Mouse (Mus musculus) cerebellum, adult 9-10 months (tissue): ENCODE results near the gene Nedd9.
"Not testable (repeated sequence)": the region's sequence is repeated elsewhere in the genome, so short reads cannot be mapped to it uniquely, and the experiment has no call there.

ENCODE experiments used
- DNase-seq: peaks from one replicate; pipeline ENCODE4 v3.0.0; 2022

Nedd9 gene

DNA sequence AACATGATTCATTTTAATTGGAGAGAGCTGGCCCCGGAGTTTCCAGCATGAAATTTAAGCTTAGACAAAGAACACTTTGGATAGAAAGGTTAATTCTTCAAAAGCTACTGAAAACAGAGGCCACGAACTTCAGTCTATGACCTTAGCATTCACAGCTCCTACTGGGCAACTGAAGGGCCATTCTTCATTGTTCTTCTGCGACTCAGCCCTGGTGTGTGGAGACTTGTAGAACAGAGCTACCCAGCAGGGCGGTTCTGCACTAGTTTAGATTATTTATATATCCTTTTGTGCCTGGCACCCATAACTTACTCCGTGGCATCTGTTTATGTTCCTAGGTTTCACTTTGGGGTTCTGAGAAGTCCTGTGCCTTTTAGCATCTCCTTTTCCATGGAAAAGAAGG lies 193.6 kb downstream of the Nedd9 start:
- DNase-seq, result no peak

- no peak for DNase-seq
Observed at GRCm38 (mm10) chr13:41291466-41291974, 195.6 kb downstream of the Nedd9 start.

DNA sequence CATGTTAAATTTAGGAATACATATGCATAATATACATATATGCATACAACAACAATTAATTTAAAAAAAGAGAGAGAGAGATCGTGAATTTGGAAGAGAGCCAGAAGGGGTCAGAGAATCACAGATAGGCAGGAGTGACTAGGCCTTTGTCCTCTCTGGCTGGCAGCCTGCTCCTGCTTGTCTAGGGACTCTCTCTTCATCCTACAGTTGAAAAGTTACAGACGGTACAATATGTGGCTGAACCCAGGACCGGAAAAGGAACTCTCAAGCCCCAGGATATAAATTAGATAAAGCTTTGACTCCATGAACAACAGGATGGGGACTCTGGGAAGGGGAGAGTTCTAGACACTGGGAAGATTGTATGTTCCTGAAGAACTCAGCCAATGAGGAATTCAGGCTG lies 200.9 kb downstream of the Nedd9 start:
- no peak for DNase-seq

DNA sequence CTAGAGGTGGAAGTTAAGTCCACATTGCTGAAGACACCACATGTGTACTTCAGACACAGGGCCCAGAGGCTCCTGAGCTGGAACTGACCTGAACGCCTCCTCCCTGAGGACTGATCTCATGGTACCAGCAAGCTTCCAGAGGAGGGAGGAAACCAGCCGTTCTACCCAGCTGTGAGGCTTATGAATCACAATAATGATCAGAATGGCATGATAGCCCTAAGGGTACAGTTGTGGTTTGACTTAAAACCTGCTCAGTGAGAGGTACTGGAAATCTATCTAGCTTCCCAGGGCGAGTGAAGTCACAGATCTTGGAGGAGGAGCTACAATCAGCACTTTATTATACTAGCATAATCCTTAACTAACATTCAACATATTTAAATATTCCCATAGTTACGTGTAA lies 201.7 kb downstream of the Nedd9 start:
- DNase-seq, result no peak

- DNase-seq, result peak; percentile 68
Observed at GRCm38 (mm10) chr13:41283256-41283655, 203.9 kb downstream of the Nedd9 start.

DNA sequence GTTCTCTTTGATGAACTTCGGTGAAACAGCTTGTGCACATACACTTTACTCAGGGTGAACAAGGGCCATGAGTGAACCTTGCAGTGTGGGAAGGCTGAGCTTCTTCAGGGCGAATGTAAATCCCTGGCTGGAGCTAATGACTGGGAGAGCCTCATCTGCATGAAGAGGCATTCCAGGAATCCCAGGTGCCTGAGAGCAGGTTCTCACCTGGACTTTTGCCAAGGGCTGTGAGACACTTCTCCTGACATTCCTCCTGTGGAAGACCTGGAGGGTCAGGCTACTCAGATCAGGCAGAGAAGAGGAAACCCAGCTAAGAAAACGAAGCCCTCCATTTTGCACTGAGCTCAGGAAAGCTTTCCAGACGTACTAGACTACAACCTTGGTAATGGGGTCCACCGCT lies 206.5 kb downstream of the Nedd9 start:
- DNase-seq, result no peak

- no peak for DNase-seq
Observed at GRCm38 (mm10) chr13:41273927-41274650, 213.1 kb downstream of the Nedd9 start, which contains the start of gene Gm17364. Gene Gm17364 (minus strand): TSS chr13:41273977.

GRCm38 (mm10) chr13:41267827-41268408 lies 219.2 kb downstream of the Nedd9 start:
- no peak for DNase-seq

DNA sequence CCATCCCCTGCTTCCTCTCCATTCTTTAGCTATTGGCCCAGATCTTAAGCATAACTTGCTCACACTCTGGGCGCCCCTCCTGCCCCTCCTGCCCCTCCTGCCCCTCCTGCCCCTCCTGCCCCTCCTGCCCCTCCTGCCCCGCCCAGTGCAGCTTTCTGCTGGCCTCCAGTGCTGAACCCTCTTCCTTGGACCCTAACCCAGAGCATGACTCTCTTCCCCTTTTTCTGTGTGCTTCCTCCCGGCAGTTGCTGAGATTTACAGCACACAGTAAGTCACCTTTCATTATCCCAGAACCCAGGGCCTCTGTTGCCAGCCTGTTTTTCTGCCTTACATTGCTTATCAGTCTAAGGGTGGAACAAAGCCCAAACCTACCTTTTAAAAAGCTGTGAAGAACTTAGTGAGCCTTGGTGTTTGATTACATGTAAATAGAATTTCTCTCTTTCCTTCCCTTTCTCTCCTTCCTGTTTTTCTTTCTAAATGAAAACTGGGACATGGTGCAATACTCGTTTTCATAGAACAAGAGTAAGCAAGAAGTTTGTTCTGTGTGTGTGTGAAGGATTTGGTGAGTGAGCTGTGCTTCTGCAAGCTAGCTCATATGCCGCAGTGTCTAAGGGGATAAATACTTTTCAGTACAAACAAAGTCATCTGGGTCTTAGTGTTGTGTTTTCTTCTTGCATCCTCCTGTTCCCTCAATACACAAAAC lies 223.7 kb downstream of the Nedd9 start:
- DNase-seq, result no peak

DNA sequence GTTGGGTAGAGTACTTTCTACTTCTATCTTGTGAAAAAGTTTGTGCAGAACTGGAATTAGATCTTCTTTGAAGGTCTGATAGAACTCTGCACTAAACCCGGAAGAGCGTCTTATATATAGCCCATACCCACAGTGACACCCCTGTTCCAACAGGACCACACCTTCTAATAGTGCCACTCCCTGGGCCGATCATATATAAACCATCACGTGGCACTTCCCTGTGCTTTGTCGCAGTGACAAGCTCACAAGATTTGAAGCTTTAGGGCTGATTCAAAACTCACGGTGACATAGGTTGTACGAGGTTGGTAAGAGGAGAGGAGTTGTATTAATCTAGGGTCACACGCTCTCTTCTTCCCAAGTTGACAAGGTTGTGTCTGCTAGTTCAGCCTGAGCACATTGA lies 225.5 kb downstream of the Nedd9 start:
- not testable (repeated sequence) for DNase-seq
